Mouse (Mus musculus): ENCODE data around the gene Upk1a. TPM values are rescaled to one million over a fixed set of nuclear protein-coding genes. Genes with fewer than 3 reads are reported as not detected.

The Upk1a gene
- polyA plus RNA-seq, 1 experiment from 2014 or later, result 0.46 TPM

- WGBS, result 46% methylated on average over 8 of the region's 8 CpGs
- H3K9ac ChIP-seq, result no peak overlapping the region
These were observed 8.2 kb downstream of the Upk1a start for GRCm38 (mm10) chr7:30604424-30604823.

GRCm38 (mm10) chr7:30602583-30602982 lies 10.1 kb downstream of the Upk1a start:
- 19% methylated on average over 3 of the region's 3 CpGs for WGBS
- H3K27ac ChIP-seq (ENCODE audit: low read depth), result peak overlapping the region; percentile 88

More at GRCm38 (mm10) chr7:30604424-30604823, 8.2 kb downstream of the Upk1a start:
- ATAC-seq (ENCODE audit: insufficient read depth) (no peak), DNase-seq (no peak)
- TF ChIP-seq CTCF (IDR thresholded peaks at IDR 0.05; ENCODE audit: low read depth), result no peak
- H3K9me3 ChIP-seq (ENCODE audit: low read depth, low read length), result no peaks in the 10 kb centered on the region
- H3K36me3 ChIP-seq (ENCODE audit: insufficient read depth), result no peaks in the 10 kb centered on the region
- H3K27ac ChIP-seq (ENCODE audit: low read depth), result no peak overlapping the region
- H3K27me3 ChIP-seq (ENCODE audit: insufficient read depth, low read length), result no peaks in the 10 kb centered on the region
- H3K4me3 ChIP-seq (ENCODE audit: low read depth, low read length), result no peak overlapping the region
- H3K4me1 ChIP-seq (ENCODE audit: insufficient read depth), result no peaks in the 10 kb centered on the region; the same call in 1 of the 2 replicates
- H3K4me2 ChIP-seq, result no peak overlapping the region

GRCm38 (mm10) chr7:30600651-30601050 lies 12.0 kb downstream of the Upk1a start:
- DNase-seq (peak; percentile 57), ATAC-seq (ENCODE audit: insufficient read depth) (peak; percentile 37; the same call in 1 of the 2 replicates)
- Histone ChIP-seq H3K4me2 (peak overlapping the region; percentile 35; the same call in 1 of the 2 replicates), H3K4me3 (ENCODE audit: low read depth, low read length) (no peak overlapping the region), H3K4me1 (ENCODE audit: insufficient read depth) (no peaks in the 10 kb centered on the region; the same call in 1 of the 2 replicates), H3K36me3 (ENCODE audit: insufficient read depth) (no peaks in the 10 kb centered on the region), H3K9ac (no peak overlapping the region), H3K9me3 (ENCODE audit: low read depth, low read length) (no peaks in the 10 kb centered on the region), H3K27ac (ENCODE audit: low read depth) (peak overlapping the region; percentile 88), H3K27me3 (ENCODE audit: insufficient read depth, low read length) (no peaks in the 10 kb centered on the region)
- TF ChIP-seq CTCF (IDR thresholded peaks at IDR 0.05; ENCODE audit: low read depth), result no peak
- 56% methylated on average over 7 of the region's 7 CpGs for WGBS

More at GRCm38 (mm10) chr7:30602583-30602982, 10.1 kb downstream of the Upk1a start:
- ATAC-seq (ENCODE audit: insufficient read depth) (peak; percentile 52), DNase-seq (peak; percentile 76)
- TF ChIP-seq CTCF (IDR thresholded peaks at IDR 0.05; ENCODE audit: low read depth), result no peak
- Histone ChIP-seq H3K27me3 (ENCODE audit: insufficient read depth, low read length) (no peaks in the 10 kb centered on the region), H3K9me3 (ENCODE audit: low read depth, low read length) (no peaks in the 10 kb centered on the region), H3K9ac (no peak overlapping the region), H3K36me3 (ENCODE audit: insufficient read depth) (no peaks in the 10 kb centered on the region), H3K4me2 (no peak overlapping the region), H3K4me1 (ENCODE audit: insufficient read depth) (no peaks in the 10 kb centered on the region; the same call in 1 of the 2 replicates), H3K4me3 (ENCODE audit: low read depth, low read length) (no peak overlapping the region)

GRCm38 (mm10) chr7:30599933-30600353 lies 12.7 kb downstream of the Upk1a start:
- peak; percentile 95 for ATAC-seq (ENCODE audit: insufficient read depth)

GRCm38 (mm10) chr7:30598786-30599185 lies 13.9 kb downstream of the Upk1a start, which contains the start of gene Zbtb32:
Gene Zbtb32, minus strand, starts transcription at chr7:30598909.
- H3K4me2 ChIP-seq, result peak within 1 kb of the TSS; percentile 43
- peak within 1 kb of the TSS; percentile 87 for H3K27ac ChIP-seq (ENCODE audit: low read depth)
- H3K27me3 ChIP-seq (ENCODE audit: insufficient read depth, low read length), result no peaks in the 10 kb centered on the region
- ATAC-seq (ENCODE audit: insufficient read depth), result no peak
- WGBS, result 87% methylated on average over 12 of the region's 12 CpGs
- H3K4me1 ChIP-seq (ENCODE audit: insufficient read depth), result no peaks in the 10 kb centered on the region; the same call in 1 of the 2 replicates
- no peak within 1 kb of the TSS for H3K9ac ChIP-seq
- H3K4me3 ChIP-seq (ENCODE audit: low read depth, low read length), result no peak within 1 kb of the TSS
- H3K9me3 ChIP-seq (ENCODE audit: low read depth, low read length), result no peaks in the 10 kb centered on the region
- DNase-seq, result no peak
- H3K36me3 ChIP-seq (ENCODE audit: insufficient read depth), result no peaks in the 10 kb centered on the region
- no peak for TF ChIP-seq CTCF (IDR thresholded peaks at IDR 0.05; ENCODE audit: low read depth)

More at GRCm38 (mm10) chr7:30599933-30600353, 12.7 kb downstream of the Upk1a start:
- no peak for TF ChIP-seq CTCF (IDR thresholded peaks at IDR 0.05; ENCODE audit: low read depth)
- no peaks in the 10 kb centered on the region for H3K27me3 ChIP-seq (ENCODE audit: insufficient read depth, low read length)
- H3K27ac ChIP-seq (ENCODE audit: low read depth), result peak overlapping the region; percentile 88
- H3K9ac ChIP-seq, result no peak overlapping the region
- peak overlapping the region; percentile 43 for H3K4me2 ChIP-seq
- peak; percentile 97 for DNase-seq
- H3K36me3 ChIP-seq (ENCODE audit: insufficient read depth), result no peaks in the 10 kb centered on the region
- no peaks in the 10 kb centered on the region; the same call in 1 of the 2 replicates for H3K4me1 ChIP-seq (ENCODE audit: insufficient read depth)
- no peaks in the 10 kb centered on the region for H3K9me3 ChIP-seq (ENCODE audit: low read depth, low read length)
- under 1% methylated on average over 16 of the region's 16 CpGs for WGBS
- H3K4me3 ChIP-seq (ENCODE audit: low read depth, low read length), result no peak overlapping the region

GRCm38 (mm10) chr7:30596811-30597210 lies 15.8 kb downstream of the Upk1a start:
- H3K9ac ChIP-seq, result no peak overlapping the region
- 0 out of 2 replicates have a peak overlapping the region, but pooled peaks have one; percentile 37 for H3K27ac ChIP-seq (ENCODE audit: low read depth)
- no peaks in the 10 kb centered on the region for H3K36me3 ChIP-seq (ENCODE audit: insufficient read depth)
- H3K4me3 ChIP-seq (ENCODE audit: low read depth, low read length), result no peak overlapping the region
- no peaks in the 10 kb centered on the region for H3K9me3 ChIP-seq (ENCODE audit: low read depth, low read length)
- H3K4me2 ChIP-seq, result no peak overlapping the region
- no peak for ATAC-seq (ENCODE audit: insufficient read depth)
- no peaks in the 10 kb centered on the region; the same call in 1 of the 2 replicates for H3K4me1 ChIP-seq (ENCODE audit: insufficient read depth)
- 55% methylated on average over 5 of the region's 5 CpGs for WGBS
- DNase-seq, result no peak
- H3K27me3 ChIP-seq (ENCODE audit: insufficient read depth, low read length), result no peaks in the 10 kb centered on the region
- no peak for TF ChIP-seq CTCF (IDR thresholded peaks at IDR 0.05; ENCODE audit: low read depth)

GRCm38 (mm10) chr7:30596093-30596492 lies 16.6 kb downstream of the Upk1a start:
- Histone ChIP-seq H3K4me1 (ENCODE audit: insufficient read depth) (no peaks in the 10 kb centered on the region; the same call in 1 of the 2 replicates), H3K9me3 (ENCODE audit: low read depth, low read length) (no peaks in the 10 kb centered on the region), H3K27me3 (ENCODE audit: insufficient read depth, low read length) (no peaks in the 10 kb centered on the region), H3K4me2 (no peak overlapping the region), H3K27ac (ENCODE audit: low read depth) (no peak overlapping the region), H3K9ac (no peak overlapping the region), H3K4me3 (ENCODE audit: low read depth, low read length) (no peak overlapping the region), H3K36me3 (ENCODE audit: insufficient read depth) (no peaks in the 10 kb centered on the region)
- no peak for ATAC-seq (ENCODE audit: insufficient read depth)
- 66% methylated on average over 5 of the region's 5 CpGs for WGBS
- no peak for TF ChIP-seq CTCF (IDR thresholded peaks at IDR 0.05; ENCODE audit: low read depth)
- no peak for DNase-seq
